Mouse (Mus musculus): Measurements from ENCODE around the gene Cox7a1. TPM values are rescaled to one million over a fixed set of nuclear protein-coding genes. Genes with fewer than 3 reads are reported as not detected.
"Not testable (repeated sequence)": the region's sequence is repeated elsewhere in the genome, so short reads cannot be mapped to it uniquely, and the experiment has no call there.

Gene Cox7a1
- total RNA-seq, 2 experiments from 2014 or later = 1.6 to 2.4 TPM

- ATAC-seq (ENCODE audit: poor library complexity, severe bottlenecking) = no peak
Measured at GRCm38 (mm10) chr7:30192088-30192487, 8.1 kb downstream of the Cox7a1 start.

- ATAC-seq (ENCODE audit: poor library complexity, severe bottlenecking) = no peak
Measured at GRCm38 (mm10) chr7:30193013-30193412, 9.1 kb downstream of the Cox7a1 start.

DNA sequence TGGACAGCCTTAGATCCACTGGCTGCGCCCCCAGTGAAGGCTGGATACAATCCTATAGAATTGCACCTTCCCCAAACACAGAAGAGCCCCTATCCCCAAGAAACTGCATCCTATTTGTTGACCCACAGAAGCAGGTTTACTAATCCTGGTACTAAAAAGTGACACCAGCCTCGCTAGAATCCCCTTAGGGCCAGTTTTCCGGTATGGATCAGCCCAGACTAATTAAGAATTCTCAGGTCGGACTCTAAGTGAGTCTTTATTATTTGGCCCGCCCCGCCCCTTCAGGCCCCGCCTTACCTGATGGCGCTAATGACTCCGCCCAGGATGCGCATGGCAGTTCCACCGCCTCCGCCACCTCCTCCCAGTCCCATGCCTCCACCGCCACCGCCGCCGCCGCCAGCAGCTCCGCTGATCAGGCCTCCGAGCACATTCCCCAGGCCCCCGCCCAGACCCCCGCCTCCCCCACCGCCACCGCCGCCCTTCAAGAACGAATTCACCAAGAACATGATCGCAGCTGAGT is 9.7 kb downstream of the Cox7a1 start:
- peak; percentile 74 for ATAC-seq (ENCODE audit: poor library complexity, severe bottlenecking)

GRCm38 (mm10) chr7:30194101-30194831 is 10.3 kb downstream of the Cox7a1 start:
- ATAC-seq (ENCODE audit: poor library complexity, severe bottlenecking) = peak; percentile 17

DNA sequence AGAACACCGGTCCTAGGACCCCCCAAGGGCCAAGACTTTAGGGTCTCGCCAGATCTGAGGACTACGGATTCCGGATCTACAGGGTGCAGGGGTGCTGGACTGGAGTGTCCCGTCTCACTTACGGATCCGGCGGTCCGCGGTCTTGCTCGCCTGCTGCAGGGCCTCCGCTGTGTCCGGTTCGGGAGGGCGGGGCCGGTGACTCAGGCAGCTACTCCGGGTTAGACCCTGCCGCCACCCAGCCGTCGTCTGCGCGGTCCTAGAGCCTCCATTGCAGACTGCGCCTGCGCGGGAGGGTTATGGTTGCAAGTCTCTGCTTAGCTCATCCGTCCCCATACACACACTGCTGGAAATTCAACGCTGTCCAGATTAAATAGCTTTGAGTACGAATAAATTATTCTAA is 10.9 kb downstream of the Cox7a1 start:
- peak; percentile 90 for ATAC-seq (ENCODE audit: poor library complexity, severe bottlenecking)

DNA sequence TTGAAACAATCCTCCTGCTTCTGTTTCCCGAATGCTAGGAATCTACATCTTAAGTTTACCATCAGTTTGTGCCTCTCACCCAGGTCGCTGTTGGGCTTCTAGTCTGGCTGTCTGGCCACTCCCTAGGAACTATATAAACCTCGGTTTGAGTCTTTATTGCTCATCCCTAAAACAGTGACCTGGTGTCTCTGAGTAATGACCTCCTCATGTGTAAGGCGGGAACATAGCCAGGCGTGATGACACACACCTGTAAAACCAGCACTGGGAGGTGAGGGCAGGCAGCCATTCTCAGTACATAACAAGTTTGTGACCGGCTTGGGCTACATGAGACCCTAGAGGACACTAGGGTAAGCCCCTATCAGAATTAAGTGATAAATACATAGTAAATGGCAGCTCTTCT is 11.5 kb downstream of the Cox7a1 start:
- no peak for ATAC-seq (ENCODE audit: poor library complexity, severe bottlenecking)

DNA sequence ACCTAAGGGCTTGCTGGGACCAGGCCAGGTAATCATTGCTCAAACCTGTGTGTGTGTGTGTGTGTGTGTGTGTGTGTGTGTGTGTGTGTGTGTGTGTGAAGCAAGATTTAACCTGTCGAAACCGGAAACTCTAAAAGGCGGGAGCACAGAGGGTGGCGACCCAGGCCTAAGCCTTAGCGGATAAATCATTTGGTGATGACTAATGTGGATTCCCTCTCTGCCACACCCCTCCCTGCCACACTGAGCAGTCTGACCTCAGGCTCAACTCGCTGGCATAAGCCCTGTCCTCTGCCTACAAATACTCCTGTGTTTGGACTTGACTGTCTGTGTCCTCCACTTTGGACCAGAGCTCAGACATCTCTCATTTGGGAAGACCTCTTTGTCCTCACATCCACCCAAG is 12.2 kb downstream of the Cox7a1 start:
- no peak for ATAC-seq (ENCODE audit: poor library complexity, severe bottlenecking)

- ATAC-seq (ENCODE audit: poor library complexity, severe bottlenecking) = no peak
Measured at GRCm38 (mm10) chr7:30197592-30198129, 13.7 kb downstream of the Cox7a1 start.

GRCm38 (mm10) chr7:30198481-30198971 is 14.6 kb downstream of the Cox7a1 start, which contains the start of gene Capns1:
Gene Capns1, minus strand, starts transcription at chr7:30198811.
- ATAC-seq (ENCODE audit: poor library complexity, severe bottlenecking) = peak; percentile 68

- ATAC-seq (ENCODE audit: poor library complexity, severe bottlenecking) = no peak
Measured at GRCm38 (mm10) chr7:30199498-30200139, 15.7 kb downstream of the Cox7a1 start.

- no peak for ATAC-seq (ENCODE audit: poor library complexity, severe bottlenecking)
Measured at GRCm38 (mm10) chr7:30200200-30200599, 16.3 kb downstream of the Cox7a1 start.

GRCm38 (mm10) chr7:30200661-30201060 is 16.7 kb downstream of the Cox7a1 start:
- not testable (repeated sequence) for ATAC-seq (ENCODE audit: poor library complexity, severe bottlenecking)

DNA sequence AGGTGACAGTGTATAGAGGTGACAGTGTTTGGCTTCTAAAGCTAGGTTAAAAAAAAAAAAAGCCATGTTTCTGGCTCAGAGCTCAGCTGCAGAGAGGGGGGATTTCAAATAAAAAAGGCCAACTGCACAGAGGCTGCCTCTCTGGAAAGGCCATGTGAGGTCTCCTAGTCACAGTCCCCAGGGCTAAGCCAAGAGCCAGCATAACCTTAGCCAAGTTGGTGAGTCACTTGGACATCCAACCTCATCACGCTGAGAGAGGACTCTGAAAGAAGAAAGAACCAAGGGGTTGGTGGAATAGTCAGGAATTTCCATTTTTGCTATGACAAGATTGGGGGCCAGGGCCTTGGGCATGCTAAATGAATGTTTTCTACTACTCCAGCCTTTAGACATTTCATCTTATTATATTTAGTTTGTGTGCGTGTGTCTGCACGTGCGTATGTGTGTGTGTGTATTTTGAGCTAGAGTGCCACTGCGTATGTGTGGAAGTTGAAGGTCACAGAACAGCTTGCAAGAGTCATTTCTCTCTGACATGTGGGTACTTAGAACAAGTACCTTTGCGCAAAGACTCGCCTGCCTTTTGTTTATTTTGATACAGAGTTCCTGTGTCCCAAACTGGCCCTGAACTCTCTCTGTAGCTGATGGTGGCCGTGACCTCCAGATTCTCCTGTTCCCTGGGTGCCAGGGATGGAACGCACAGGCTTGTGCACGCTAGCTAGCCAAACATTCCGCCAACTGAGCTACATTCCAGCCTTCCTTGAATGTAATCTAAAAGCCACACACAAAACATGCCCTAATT is 19.1 kb downstream of the Cox7a1 start:
- no peak for ATAC-seq (ENCODE audit: poor library complexity, severe bottlenecking)

DNA sequence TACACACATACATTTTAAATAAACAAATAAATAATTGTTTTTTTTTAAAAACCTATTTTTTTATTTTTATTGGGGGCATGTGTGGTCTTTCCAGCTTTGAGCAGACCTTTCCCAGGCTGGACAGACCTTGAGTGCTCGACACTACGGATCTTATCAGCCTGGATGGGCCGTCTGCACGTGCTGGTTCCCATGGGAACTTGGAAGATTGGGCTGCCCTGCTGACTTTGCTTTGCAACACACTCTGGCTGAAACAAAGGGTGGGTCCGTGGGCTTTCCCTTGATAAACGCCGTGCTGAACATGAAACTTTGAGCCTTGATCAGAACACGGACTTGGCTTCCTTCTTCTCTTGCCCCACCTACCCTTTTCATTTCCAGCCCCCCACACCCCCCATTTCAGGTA is 20.4 kb downstream of the Cox7a1 start:
- no peak for ATAC-seq (ENCODE audit: poor library complexity, severe bottlenecking)

GRCm38 (mm10) chr7:30205383-30205782 is 21.4 kb downstream of the Cox7a1 start:
- ATAC-seq (ENCODE audit: poor library complexity, severe bottlenecking) = peak; percentile 94

DNA sequence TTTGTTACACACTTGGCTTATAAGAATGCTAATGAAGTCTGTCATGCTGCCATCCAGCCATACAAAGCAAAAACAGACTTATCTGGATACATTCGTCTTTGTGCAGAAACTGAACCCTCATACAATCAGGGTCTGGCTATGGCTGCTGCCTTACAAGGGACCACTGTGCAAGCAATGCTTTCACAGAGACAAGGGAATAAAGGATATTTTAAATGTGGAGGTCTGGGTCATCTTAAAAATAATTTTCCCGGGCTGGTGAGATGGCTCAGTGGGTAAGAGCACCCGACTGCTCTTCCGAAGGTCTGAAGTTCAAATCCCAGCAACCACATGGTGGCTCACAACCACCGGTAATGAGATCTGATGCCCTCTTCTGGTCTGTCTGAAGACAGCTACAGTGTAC is 22.4 kb downstream of the Cox7a1 start:
- ATAC-seq (ENCODE audit: poor library complexity, severe bottlenecking) = not testable (repeated sequence)

GRCm38 (mm10) chr7:30211025-30211424 is 27.1 kb downstream of the Cox7a1 start:
- ATAC-seq (ENCODE audit: poor library complexity, severe bottlenecking) = no peak

DNA sequence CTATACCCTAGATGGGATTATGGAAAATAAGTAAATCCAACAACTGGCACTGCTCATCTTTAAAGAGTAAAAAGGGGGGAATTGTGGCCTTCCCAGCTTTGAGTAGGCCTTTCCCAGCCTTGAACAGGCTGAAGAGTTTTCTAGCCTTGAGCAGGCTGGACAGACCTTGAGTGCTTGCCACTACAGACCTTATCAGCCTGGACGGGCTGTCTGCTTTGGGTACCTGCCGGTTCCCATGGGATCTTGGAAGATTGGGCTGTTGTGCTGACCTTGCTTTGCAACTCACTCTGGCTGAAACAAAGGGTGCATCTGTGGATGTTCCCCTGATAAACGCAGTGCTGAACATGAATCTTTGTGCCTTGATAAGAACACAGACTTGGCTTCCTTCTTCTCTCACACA is 29.9 kb downstream of the Cox7a1 start:
- no peak for ATAC-seq (ENCODE audit: poor library complexity, severe bottlenecking)

GRCm38 (mm10) chr7:30215875-30216274 is 31.9 kb downstream of the Cox7a1 start:
- no peak for ATAC-seq (ENCODE audit: poor library complexity, severe bottlenecking)

DNA sequence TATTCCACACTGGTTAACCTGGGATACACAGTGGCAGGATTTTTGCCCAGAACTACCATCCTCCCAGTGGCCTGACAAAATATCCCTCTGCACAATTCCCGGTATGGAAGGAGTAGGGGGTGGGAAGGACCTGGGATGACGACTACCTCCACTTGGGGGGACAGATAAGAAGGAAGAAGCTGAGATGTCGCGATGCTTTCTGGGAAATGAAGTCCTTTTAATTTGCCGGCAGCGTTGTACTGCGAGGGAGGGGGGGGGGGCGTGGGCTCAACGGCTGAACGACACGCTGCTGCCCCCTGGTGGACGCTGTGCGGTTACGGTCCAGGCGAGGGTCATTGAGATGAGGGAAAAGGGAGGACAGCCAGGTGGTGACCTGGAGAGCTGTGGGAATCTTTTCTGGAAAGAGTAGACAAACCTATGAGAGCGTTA is 32.8 kb downstream of the Cox7a1 start:
- peak; percentile 87 for ATAC-seq (ENCODE audit: poor library complexity, severe bottlenecking)

GRCm38 (mm10) chr7:30217277-30217676 is 33.3 kb downstream of the Cox7a1 start:
- no peak for ATAC-seq (ENCODE audit: poor library complexity, severe bottlenecking)
